Mouse (Mus musculus) macrophage (primary cell): ENCODE measurements around the gene Exoc4. TPM values are rescaled to one million over a fixed set of nuclear protein-coding genes. Genes with fewer than 3 reads are reported as not detected.

Source experiments
- H3K27ac ChIP-seq: fragments of 350-480 bp; formaldehyde crosslinking; 2 replicates; pipeline ENCODE4 v1.9.0; 2021
- H3K36me3 ChIP-seq: fragments of 350-480 bp; formaldehyde crosslinking; 2 replicates; pipeline ENCODE4 v1.9.0; 2021; ENCODE audit errors: inconsistent target
- H3K4me3 ChIP-seq: fragments of 350-480 bp; formaldehyde crosslinking; 2 replicates; pipeline ENCODE4 v1.9.0; 2021; ENCODE audit errors: inconsistent target
- H3K79me2 ChIP-seq: fragments of 350-480 bp; formaldehyde crosslinking; 2 replicates; pipeline ENCODE4 v1.9.0; 2021; ENCODE audit errors: inconsistent target
- WGBS: methylation state at CpG from one replicate; pipeline ENCODE4 v1.1.7; 2026; ENCODE audit warnings: inconsistent platforms; ENCODE audit not compliant: missing documents; 5-methylcytosine and 5-hydroxymethylcytosine counted together
- polyA plus RNA-seq: library from polyadenylated mRNA; stranded (reverse); fragments of 250-400 nt; gene quantifications from 3 replicates; pipeline ENCODE4 v1.2.4, GENCODE M21; 2018; ENCODE audit warnings: inconsistent platforms

Gene Exoc4
- polyA plus RNA-seq, 1 experiment from 2014 or later, result 52.1 TPM

DNA sequence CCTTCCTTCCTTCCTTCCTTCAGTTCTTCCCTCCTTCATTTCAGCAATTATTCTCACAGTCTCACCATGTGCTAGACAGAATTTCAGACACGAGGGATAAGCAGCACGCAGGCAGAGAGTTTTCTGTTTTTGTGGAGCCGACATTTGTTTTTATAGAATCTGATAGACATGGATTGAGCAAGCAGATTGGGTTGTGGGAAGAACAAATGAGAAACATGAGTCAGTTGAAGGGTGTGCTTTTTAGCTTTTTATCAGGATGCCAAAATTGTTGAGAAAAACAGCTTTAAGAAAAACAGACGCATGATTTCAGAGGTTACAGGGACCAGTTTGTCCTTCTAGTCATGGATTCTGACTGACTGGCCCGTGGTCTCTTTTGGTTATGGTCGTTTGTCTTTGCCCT lies 293.8 kb downstream of the Exoc4 start:
- WGBS, result 96% methylated on average over 6 of the region's 6 CpGs
- Histone ChIP-seq H3K36me3 (no peaks in the 10 kb centered on the region), H3K4me3 (no peak overlapping the region), H3K79me2 (no peaks in the 10 kb centered on the region), H3K27ac (no peak overlapping the region)

DNA sequence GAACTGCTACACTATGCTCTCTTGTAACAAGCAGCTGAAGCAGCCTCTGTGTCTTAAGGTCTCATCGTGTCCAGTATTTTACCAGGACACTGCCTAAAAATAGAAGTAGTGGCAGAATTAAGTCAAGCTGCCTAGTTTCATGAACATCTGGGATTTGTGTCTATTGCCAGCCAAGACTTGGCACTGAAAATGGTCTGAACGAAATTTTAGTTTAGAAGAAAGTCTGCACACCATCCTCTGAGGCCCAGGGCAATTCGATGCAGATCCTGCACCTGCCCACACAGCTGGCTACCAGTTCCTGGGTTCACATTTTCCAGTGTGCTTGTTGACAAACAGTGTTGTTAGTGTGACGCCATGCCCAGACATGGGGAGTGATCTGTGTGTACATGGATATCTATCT lies 303.0 kb downstream of the Exoc4 start:
- Histone ChIP-seq H3K36me3 (no peaks in the 10 kb centered on the region), H3K4me3 (no peak overlapping the region), H3K79me2 (no peaks in the 10 kb centered on the region), H3K27ac (no peak overlapping the region)
- 98% methylated on average over 4 of the region's 4 CpGs for WGBS

DNA sequence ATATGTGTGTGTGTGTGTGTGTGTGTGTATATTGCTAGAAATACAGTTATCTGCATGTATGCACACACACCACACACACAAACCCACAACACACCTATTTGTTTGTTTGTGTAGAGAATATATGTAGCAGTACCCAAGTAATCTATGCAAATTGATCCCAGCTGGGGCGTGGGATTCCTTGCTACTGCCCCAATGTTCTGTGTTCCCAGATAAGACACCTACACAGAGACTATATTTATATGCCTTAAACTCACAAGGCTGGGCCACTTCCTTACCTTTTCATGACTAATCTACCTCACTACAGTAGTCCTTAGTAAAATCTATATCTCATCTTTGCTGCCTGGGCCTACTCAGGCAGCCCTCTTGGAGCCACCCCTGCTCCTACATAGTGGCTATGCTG lies 312.0 kb downstream of the Exoc4 start:
- H3K27ac ChIP-seq, result no peak overlapping the region
- 100% methylated on average over 1 of the region's 1 CpGs for WGBS
- H3K36me3 ChIP-seq, result no peaks in the 10 kb centered on the region
- no peaks in the 10 kb centered on the region for H3K79me2 ChIP-seq
- no peak overlapping the region for H3K4me3 ChIP-seq

DNA sequence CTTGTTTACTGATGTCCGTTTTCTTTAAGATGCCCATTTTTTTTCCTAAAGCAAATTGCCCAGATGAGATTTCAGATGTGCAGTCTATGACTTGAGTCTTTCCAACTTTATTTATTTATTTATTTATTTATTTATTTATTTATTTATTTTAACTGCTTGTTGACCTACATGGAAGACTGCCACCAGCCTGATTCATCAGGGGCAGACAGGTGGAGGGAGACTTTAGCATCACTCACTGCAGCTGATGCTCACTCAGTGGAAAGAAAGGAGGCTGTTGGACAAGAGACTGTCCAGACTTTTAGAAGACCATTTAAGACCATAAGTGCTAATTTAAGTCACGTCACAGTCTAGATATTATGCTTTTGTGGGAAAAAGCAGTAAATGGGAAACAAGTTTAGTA lies 313.0 kb downstream of the Exoc4 start:
- Histone ChIP-seq H3K4me3 (no peak overlapping the region), H3K79me2 (no peaks in the 10 kb centered on the region), H3K27ac (no peak overlapping the region), H3K36me3 (no peaks in the 10 kb centered on the region)
- 93% methylated on average over 2 of the region's 2 CpGs for WGBS

DNA sequence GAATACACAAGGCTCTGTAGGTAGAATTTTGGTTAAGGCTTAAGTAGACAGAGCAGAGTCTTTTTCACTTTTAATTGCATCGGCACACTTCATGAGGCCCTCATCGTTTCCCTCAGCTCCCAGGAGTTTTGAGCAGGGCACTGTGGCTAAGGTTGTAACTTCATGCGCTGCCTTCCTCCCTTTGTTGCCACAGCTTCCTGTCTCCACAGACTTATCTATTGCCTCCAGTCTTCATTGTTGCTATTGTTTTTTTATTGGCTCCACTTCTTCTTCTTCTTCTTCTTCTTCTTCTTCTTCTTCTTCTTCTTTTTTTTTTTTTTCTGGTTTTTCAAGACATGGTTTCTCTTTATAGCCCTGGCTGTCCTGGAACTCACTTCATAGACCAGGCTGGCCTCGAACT lies 327.1 kb downstream of the Exoc4 start:
- no peaks in the 10 kb centered on the region for H3K36me3 ChIP-seq
- no peaks in the 10 kb centered on the region for H3K79me2 ChIP-seq
- 72% methylated on average over 4 of the region's 4 CpGs for WGBS
- H3K4me3 ChIP-seq, result no peak overlapping the region
- no peak overlapping the region for H3K27ac ChIP-seq

DNA sequence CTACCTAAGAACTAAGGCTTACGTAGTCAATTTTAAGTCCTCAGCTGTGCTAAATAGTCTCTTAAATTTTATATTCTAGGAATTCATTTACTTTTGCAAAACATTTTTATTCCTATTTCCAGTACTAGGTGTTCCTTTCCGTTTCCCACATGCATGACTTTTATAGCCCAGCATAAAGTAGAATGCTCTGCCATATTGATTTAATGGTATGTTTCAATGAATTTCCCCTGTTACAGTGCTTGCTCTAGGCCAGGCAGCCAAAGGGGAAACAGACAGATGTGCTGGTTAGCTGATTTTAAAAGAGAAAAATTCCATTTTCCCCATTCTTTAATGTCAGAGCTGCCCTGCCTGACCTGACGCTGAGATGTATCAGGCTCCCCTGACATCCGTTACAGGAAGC lies 359.6 kb downstream of the Exoc4 start:
- H3K4me3 ChIP-seq, result no peak overlapping the region
- H3K27ac ChIP-seq, result no peak overlapping the region
- no peaks in the 10 kb centered on the region for H3K79me2 ChIP-seq
- H3K36me3 ChIP-seq, result no peaks in the 10 kb centered on the region
- 98% methylated on average over 4 of the region's 4 CpGs for WGBS

DNA sequence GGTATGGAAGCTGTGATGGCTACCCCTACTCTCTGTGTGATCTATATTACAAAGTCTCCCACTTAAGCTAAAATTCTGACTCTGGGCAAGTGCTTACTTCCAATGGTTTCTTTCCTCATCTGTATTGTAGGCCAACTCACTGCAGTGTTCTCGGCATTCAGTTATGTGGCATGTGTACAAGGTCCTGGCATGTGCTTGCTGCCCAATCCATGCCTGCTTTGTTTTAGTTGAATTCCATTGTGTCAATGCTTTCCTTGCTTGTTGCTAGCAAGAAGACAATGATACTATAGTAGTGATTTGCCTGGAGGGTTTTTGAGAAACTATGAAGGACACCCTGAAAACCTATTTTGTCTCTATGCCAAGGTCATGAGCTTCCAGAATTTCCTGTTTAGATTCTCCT lies 365.1 kb downstream of the Exoc4 start:
- H3K36me3 ChIP-seq, result no peaks in the 10 kb centered on the region
- no peaks in the 10 kb centered on the region for H3K79me2 ChIP-seq
- 100% methylated on average over 1 of the region's 1 CpGs for WGBS
- H3K27ac ChIP-seq, result no peak overlapping the region
- no peak overlapping the region for H3K4me3 ChIP-seq

DNA sequence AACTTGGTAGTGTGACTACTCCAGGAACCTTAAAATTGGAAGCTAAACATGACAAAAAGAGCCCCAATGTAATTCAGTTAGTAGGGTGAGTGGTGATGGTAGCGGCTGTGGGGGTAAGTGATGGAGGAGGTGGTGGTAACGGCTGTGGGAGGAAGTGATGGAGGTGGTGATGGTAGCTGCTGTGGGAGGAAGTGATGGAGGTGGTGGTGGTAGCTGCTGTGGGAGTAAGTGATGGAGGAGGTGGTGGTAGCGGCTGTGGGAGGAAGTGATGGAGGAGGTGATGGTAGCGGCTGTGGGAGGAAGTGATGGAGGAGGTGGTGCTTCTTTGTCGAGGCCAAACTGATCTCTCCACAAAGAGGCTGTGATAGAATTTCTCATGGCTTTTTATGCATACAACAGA lies 369.7 kb downstream of the Exoc4 start:
- Histone ChIP-seq H3K36me3 (no peaks in the 10 kb centered on the region), H3K4me3 (no peak overlapping the region)
- 75% methylated on average over 5 of the region's 5 CpGs for whole genome bisulfite sequencing

DNA sequence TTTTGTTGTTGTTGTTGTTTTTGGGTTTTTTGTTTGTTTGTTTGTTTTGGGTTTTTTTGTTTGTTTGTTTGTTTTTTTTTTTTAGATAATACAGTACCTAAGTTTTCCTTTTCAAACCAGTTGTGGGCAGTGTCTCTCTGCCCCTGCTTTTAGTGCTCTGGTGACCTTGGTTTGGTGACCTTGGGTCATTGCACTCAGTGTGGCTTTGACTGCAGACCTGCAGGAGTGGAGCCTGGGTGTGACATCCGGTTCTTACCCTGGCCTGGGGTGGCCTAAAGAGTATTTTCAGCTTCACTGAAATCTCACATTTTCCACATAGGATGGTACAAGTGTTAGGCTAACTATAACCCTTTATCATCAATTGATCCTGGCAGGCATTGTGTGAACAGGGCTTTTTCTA lies 371.8 kb downstream of the Exoc4 start:
- no peaks in the 10 kb centered on the region for H3K36me3 ChIP-seq
- H3K4me3 ChIP-seq, result no peak overlapping the region
- WGBS, result 100% methylated on average over 1 of the region's 1 CpGs
- H3K27ac ChIP-seq, result no peak overlapping the region
- H3K79me2 ChIP-seq, result no peaks in the 10 kb centered on the region

More for the DNA sequence above, 369.7 kb downstream of the Exoc4 start:
- no peaks in the 10 kb centered on the region for H3K79me2 ChIP-seq
- no peak overlapping the region for H3K27ac ChIP-seq

DNA sequence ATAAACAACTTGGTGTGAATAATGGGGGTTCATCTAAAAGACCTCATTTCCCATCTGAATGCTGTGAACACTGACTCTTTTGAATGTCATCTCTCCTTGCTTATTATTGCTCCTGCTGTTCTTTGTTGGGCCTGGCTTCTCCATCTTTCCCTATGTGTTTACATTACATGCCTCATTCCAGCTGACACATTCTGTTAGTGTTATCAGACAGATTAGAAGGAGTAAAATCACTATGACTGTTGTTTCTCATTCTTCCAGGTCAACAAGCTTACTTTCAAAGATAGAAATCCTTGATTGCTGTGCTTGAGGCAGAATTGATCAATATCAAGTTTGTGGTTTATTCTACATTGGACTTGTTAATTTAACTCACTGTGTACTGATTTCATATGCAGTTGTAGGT lies 377.0 kb downstream of the Exoc4 start:
- no peaks in the 10 kb centered on the region for H3K36me3 ChIP-seq
- no peaks in the 10 kb centered on the region for H3K79me2 ChIP-seq
- H3K4me3 ChIP-seq, result no peak overlapping the region
- no peak overlapping the region for H3K27ac ChIP-seq

DNA sequence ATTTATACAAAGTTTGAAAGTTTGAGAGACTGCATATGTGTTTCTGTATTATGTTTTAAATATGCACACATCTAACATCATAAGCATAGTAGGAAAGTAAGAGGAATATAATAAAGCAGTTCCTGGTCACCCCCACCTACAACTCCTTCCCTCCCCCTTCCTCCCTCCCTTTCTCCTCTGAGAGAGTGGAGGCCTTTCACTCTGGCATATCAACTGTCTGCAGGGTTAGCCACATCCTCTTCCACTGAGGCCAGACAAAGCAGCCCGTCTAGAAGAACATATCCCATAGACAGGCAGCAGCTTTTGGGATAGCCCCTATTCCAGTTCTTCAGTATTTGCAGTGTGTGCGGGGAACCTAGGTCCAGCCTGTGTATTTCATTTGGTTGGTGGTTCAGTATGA lies 382.2 kb downstream of the Exoc4 start:
- no peak overlapping the region for H3K4me3 ChIP-seq
- H3K27ac ChIP-seq, result no peak overlapping the region
- WGBS, result 61% methylated on average over 2 of the region's 2 CpGs

DNA sequence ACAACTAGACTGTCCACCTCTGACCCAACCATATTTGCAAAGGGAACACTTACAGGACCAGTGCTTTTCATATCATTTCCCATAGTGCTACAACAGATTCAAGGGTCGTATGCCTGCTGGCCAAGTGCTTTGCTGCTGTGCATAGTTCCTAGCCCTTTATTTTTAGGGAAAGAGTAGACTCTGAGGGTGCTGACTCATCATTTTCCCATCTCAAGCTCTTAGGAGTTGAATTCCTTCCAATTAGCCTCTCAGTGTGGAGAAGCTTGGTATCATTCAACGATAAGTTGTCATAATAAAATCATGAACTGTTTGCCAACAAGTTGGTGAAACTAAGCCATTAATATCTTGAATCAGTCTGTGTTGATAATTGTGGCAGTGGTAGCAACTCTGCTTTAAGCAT lies 388.3 kb downstream of the Exoc4 start:
- 100% methylated on average over 2 of the region's 2 CpGs for whole genome bisulfite sequencing
- Histone ChIP-seq H3K27ac (no peak overlapping the region), H3K79me2 (no peaks in the 10 kb centered on the region), H3K4me3 (no peak overlapping the region), H3K36me3 (no peaks in the 10 kb centered on the region)

More for the DNA sequence above, 382.2 kb downstream of the Exoc4 start:
- Histone ChIP-seq H3K79me2 (no peaks in the 10 kb centered on the region), H3K36me3 (no peaks in the 10 kb centered on the region)

DNA sequence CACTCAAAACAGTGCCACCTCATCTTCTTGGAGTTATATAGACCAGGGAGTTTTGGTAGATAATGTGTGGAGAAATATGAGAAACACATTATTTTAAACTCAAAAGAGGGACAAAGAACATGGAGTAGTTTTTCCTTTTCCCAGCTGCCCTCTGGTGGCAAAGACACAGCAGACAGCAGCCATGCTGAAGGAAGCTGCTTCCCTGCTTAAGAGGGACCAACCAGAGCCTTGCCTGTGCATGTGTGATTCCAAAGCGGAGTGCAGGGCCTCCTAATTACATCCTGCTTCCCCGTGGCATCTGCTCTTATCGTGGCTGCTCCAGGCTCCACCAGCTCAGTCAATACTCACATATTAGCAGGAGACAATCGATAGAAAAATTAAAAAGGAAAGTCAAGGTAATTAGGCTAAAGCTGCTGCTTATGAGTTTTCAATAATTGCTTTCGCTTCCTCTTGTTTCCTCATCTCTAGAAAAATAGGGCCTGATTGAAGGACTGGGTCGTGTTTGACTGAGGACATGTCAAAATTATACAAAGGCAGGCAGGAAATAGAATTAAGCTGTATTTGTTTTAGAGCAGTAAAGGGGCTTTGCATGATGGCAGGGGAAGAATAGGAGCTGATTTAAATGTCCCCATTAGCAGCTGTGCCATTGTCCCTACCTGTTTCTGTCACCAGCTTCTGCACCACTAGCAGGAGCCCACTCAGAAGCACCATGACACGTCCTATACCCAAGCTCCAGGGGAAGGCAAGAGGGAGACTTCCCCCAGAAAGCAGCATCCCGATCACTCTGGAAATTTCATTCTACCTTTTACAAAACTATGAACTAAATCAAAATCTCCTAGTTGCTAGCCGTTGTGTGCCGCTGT lies 433.1 kb downstream of the Exoc4 start:
- H3K27ac ChIP-seq, result no peak overlapping the region
- no peak overlapping the region for H3K4me3 ChIP-seq
- WGBS, result 85% methylated on average over 10 of the region's 10 CpGs
- H3K36me3 ChIP-seq, result no peaks in the 10 kb centered on the region
- H3K79me2 ChIP-seq, result no peaks in the 10 kb centered on the region

DNA sequence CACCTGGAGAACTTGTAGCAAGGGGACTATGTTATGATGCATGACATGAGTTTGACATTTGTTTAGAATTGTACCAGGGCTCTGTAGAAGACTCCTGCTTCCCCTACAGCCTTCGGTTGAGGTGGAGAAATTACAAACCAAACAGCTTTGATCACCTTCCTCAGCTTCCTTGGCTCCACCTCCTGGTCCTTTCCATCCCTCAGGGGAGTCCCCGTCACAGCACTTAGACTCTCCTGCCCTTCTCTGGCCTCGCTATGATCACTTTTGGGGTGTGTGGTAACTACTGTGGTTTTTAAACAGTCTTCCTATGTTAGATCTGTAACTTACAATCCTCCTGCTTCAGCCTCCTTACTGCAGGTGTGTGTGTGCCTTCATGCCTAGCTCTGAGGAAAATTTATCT lies 434.6 kb downstream of the Exoc4 start:
- Histone ChIP-seq H3K36me3 (no peaks in the 10 kb centered on the region), H3K79me2 (no peaks in the 10 kb centered on the region), H3K27ac (no peak overlapping the region), H3K4me3 (no peak overlapping the region)
- 71% methylated on average over 3 of the region's 3 CpGs for WGBS

DNA sequence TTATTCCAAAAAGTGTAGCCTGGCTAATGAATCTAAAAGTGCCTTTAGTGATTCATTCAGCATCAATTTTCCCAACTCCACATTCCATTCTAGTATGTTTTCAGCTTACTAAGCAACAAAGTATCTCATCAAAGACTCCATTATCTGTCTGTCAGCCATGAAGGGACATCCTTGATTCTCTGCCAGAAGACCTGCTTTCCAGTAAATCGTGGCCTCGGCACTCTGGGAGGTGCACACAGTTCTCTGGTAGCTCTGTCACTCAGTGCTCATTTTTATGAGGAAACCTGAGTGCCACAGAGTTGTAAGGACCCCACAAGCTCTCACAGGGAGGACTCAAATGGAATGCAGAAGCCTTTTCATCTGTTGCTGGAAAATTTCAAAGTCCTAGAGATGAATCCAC lies 436.4 kb downstream of the Exoc4 start:
- Histone ChIP-seq H3K79me2 (no peaks in the 10 kb centered on the region), H3K4me3 (no peak overlapping the region), H3K27ac (no peak overlapping the region), H3K36me3 (no peaks in the 10 kb centered on the region)
- 100% methylated on average over 2 of the region's 2 CpGs for WGBS

DNA sequence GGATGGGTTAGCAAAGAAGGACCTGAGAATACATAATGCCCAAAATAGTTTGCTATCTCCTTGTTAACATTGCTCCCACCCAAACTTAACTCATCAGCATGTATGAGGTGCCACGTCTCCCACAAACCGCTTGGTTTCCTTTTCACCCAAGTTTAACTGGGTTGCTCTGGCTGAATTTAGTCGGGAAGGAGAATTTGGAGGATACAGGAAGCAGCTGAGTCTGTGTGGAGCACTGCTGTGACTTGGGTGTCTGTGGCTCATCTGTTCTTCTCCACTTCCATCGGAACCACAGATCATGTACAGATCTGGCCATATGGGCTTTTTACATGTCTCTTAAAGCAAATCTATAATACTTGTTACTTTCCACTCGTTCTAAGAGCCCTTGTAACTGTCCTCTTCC lies 441.7 kb downstream of the Exoc4 start:
- Histone ChIP-seq H3K36me3 (no peaks in the 10 kb centered on the region), H3K4me3 (no peak overlapping the region), H3K27ac (no peak overlapping the region), H3K79me2 (no peaks in the 10 kb centered on the region)
- WGBS, result 83% methylated on average over 5 of the region's 5 CpGs
